Mouse (Mus musculus) stomach, embryonic 14.5 days (tissue): ENCODE measurements around the gene Atp11a. TPM values are rescaled to one million over a fixed set of nuclear protein-coding genes. Genes with fewer than 3 reads are reported as not detected.

Experiments used
- ATAC-seq: fragments of 200-750 bp; cut with Nextera tagmentation; 2 replicates; pipeline ENCODE4 v1.8.0; 2017; ENCODE audit warnings: low read depth, moderate TSS enrichment; ENCODE audit not compliant: insufficient number of reproducible peaks, insufficient read depth, low FRiP score
- H3K27ac ChIP-seq: fragments of 300-500 bp; sonication (generic); 2 replicates; pipeline ENCODE4 v1.5.1; 2014; ENCODE audit warnings: mild to moderate bottlenecking, low read length, moderate library complexity, mixed read lengths
- H3K27me3 ChIP-seq: fragments of 300-500 bp; sonication (generic); 2 replicates; pipeline ENCODE4 v1.6.1; 2014; ENCODE audit warnings: low read length, control low read depth, mixed read lengths; ENCODE audit not compliant: control insufficient read depth, insufficient read depth
- H3K36me3 ChIP-seq: fragments of 300-500 bp; sonication (generic); 2 replicates; pipeline ENCODE4 v1.6.1; 2014; ENCODE audit warnings: mild to moderate bottlenecking, control low read depth, low read length, moderate library complexity, mixed read lengths; ENCODE audit not compliant: control insufficient read depth, insufficient read depth
- H3K4me1 ChIP-seq: fragments of 300-500 bp; sonication (generic); 2 replicates; pipeline ENCODE4 v1.6.1; 2014; ENCODE audit warnings: low read length, control low read depth, mixed read lengths; ENCODE audit not compliant: control insufficient read depth, insufficient read depth
- H3K4me2 ChIP-seq: fragments of 300-500 bp; sonication (generic); replicated peaks from 2 replicates; pipeline ENCODE4 v1.6.1; 2014; ENCODE audit warnings: low read depth, low read length, control low read depth
- H3K4me3 ChIP-seq: fragments of 300-500 bp; sonication (generic); 2 replicates; pipeline ENCODE4 v1.5.1; 2014; ENCODE audit warnings: low read depth, low read length, control low read depth
- H3K9ac ChIP-seq: fragments of 300-500 bp; sonication (generic); replicated peaks from 2 replicates; pipeline ENCODE4 v1.6.1; 2014; ENCODE audit warnings: low read depth, mild to moderate bottlenecking, control low read depth, low read length, moderate library complexity, mixed read lengths
- H3K9me3 ChIP-seq: fragments of 300-500 bp; sonication (generic); 2 replicates; pipeline ENCODE4 v1.6.1; 2016; ENCODE audit warnings: low read depth, low read length, control low read depth; ENCODE audit not compliant: control insufficient read depth
- WGBS: fragments of 180-500 bp; shearing (Covaris S2); extraction: QIAGEN DNeasy Blood & Tissue Kit; methylation state at CpG from one replicate; pipeline ENCODE4 v1.1.7; 2014; 5-methylcytosine and 5-hydroxymethylcytosine counted together
- polyA plus RNA-seq: library from polyadenylated mRNA; unstranded; fragments of >200 nt; fragmentation: Nextera tagmentation; extraction: Ambion mirVana; gene quantifications from 2 replicates; pipeline ENCODE4 v1.2.1, GENCODE M21; 2014

The Atp11a gene
- polyA plus RNA-seq, 1 experiment from 2014 or later: 20.8 TPM

- WGBS: 41% methylated on average over 4 of the region's 4 CpGs
- Histone ChIP-seq H3K27me3 (no peaks in the 10 kb centered on the region), H3K27ac (no peak overlapping the region), H3K4me1 (0 out of 2 replicates have a peak, but pooled peaks cover 5% of the 10 kb centered on the region), H3K9me3 (no peaks in the 10 kb centered on the region), H3K36me3 (no peaks in the 10 kb centered on the region), H3K4me3 (no peak overlapping the region), H3K9ac (no peak overlapping the region), H3K4me2 (no peak overlapping the region)
- ATAC-seq: no peak
Observed at GRCm38 (mm10) chr8:12774872-12775298, 18.1 kb downstream of the Atp11a start.

- Histone ChIP-seq H3K27ac (no peak overlapping the region), H3K9ac (no peak overlapping the region), H3K4me3 (no peak overlapping the region), H3K4me2 (no peak overlapping the region), H3K4me1 (0 out of 2 replicates have a peak, but pooled peaks cover 5% of the 10 kb centered on the region), H3K27me3 (no peaks in the 10 kb centered on the region), H3K9me3 (no peaks in the 10 kb centered on the region), H3K36me3 (no peaks in the 10 kb centered on the region)
- no peak for ATAC-seq
- WGBS: 70% methylated on average over 9 of the region's 9 CpGs
Observed at GRCm38 (mm10) chr8:12775302-12775975, 18.6 kb downstream of the Atp11a start.

GRCm38 (mm10) chr8:12776166-12776565 is 19.4 kb downstream of the Atp11a start:
- no peaks in the 10 kb centered on the region for H3K36me3 ChIP-seq
- H3K27ac ChIP-seq: no peak overlapping the region
- 85% methylated on average over 10 of the region's 10 CpGs for WGBS
- 0 out of 2 replicates have a peak, but pooled peaks cover 5% of the 10 kb centered on the region for H3K4me1 ChIP-seq
- no peaks in the 10 kb centered on the region for H3K27me3 ChIP-seq
- no peak overlapping the region for H3K4me3 ChIP-seq
- H3K9me3 ChIP-seq: no peaks in the 10 kb centered on the region
- no peak overlapping the region for H3K4me2 ChIP-seq
- no peak for ATAC-seq
- H3K9ac ChIP-seq: no peak overlapping the region

GRCm38 (mm10) chr8:12777171-12777570 is 20.4 kb downstream of the Atp11a start:
- no peak overlapping the region for H3K4me3 ChIP-seq
- H3K9me3 ChIP-seq: no peaks in the 10 kb centered on the region
- H3K4me2 ChIP-seq: no peak overlapping the region
- peaks cover 5% of the 10 kb centered on the region; the same call in 1 of the 2 replicates for H3K4me1 ChIP-seq
- no peak overlapping the region for H3K9ac ChIP-seq
- no peak for ATAC-seq
- no peaks in the 10 kb centered on the region for H3K36me3 ChIP-seq
- 74% methylated on average over 5 of the region's 5 CpGs for WGBS
- H3K27ac ChIP-seq: no peak overlapping the region
- H3K27me3 ChIP-seq: no peaks in the 10 kb centered on the region

- no peaks in the 10 kb centered on the region for H3K36me3 ChIP-seq
- H3K9ac ChIP-seq: no peak overlapping the region
- no peaks in the 10 kb centered on the region for H3K9me3 ChIP-seq
- H3K27ac ChIP-seq: no peak overlapping the region
- no peak overlapping the region for H3K4me2 ChIP-seq
- 71% methylated on average over 4 of the region's 4 CpGs for WGBS
- peaks cover 5% of the 10 kb centered on the region; the same call in 1 of the 2 replicates for H3K4me1 ChIP-seq
- ATAC-seq: no peak
- no peak overlapping the region for H3K4me3 ChIP-seq
- H3K27me3 ChIP-seq: no peaks in the 10 kb centered on the region
Observed at GRCm38 (mm10) chr8:12779541-12779940, 22.7 kb downstream of the Atp11a start.

GRCm38 (mm10) chr8:12785508-12785907 is 28.7 kb downstream of the Atp11a start:
- H3K4me2 ChIP-seq: no peak overlapping the region
- no peak for ATAC-seq
- no peak overlapping the region for H3K4me3 ChIP-seq
- no peaks in the 10 kb centered on the region for H3K9me3 ChIP-seq
- H3K36me3 ChIP-seq: no peaks in the 10 kb centered on the region
- 62% methylated on average over 8 of the region's 8 CpGs for WGBS
- no peaks in the 10 kb centered on the region; the same call in 1 of the 2 replicates for H3K4me1 ChIP-seq
- no peak overlapping the region for H3K27ac ChIP-seq
- no peaks in the 10 kb centered on the region for H3K27me3 ChIP-seq
- no peak overlapping the region for H3K9ac ChIP-seq

- Histone ChIP-seq H3K9me3 (no peaks in the 10 kb centered on the region), H3K27ac (no peak overlapping the region), H3K36me3 (no peaks in the 10 kb centered on the region), H3K4me3 (no peak overlapping the region), H3K4me1 (no peaks in the 10 kb centered on the region; the same call in 1 of the 2 replicates), H3K9ac (no peak overlapping the region), H3K27me3 (no peaks in the 10 kb centered on the region), H3K4me2 (no peak overlapping the region)
- 78% methylated on average over 14 of the region's 14 CpGs for WGBS
- ATAC-seq: no peak
Observed at GRCm38 (mm10) chr8:12786261-12786957, 29.6 kb downstream of the Atp11a start.

- ATAC-seq: no peak
- H3K9ac ChIP-seq: no peak overlapping the region
- no peak overlapping the region for H3K4me2 ChIP-seq
- no peak overlapping the region for H3K27ac ChIP-seq
- H3K4me3 ChIP-seq: no peak overlapping the region
- H3K36me3 ChIP-seq: no peaks in the 10 kb centered on the region
- WGBS: 77% methylated on average over 11 of the region's 12 CpGs
- no peaks in the 10 kb centered on the region for H3K27me3 ChIP-seq
- no peaks in the 10 kb centered on the region for H3K9me3 ChIP-seq
- H3K4me1 ChIP-seq: no peaks in the 10 kb centered on the region
Observed at GRCm38 (mm10) chr8:12786958-12787301, 30.1 kb downstream of the Atp11a start.
